Mouse (Mus musculus) megakaryocyte, embryonic 14.5 days (primary cell): ENCODE results near the gene Mtx2.

ENCODE experiments used
- FLI1 ChIP-seq: IDR thresholded peaks from 2 replicates; pipeline ENCODE4 v1.6.1; 2012; ENCODE audit warnings: low read length, inconsistent platforms, mixed read lengths
- GATA1 ChIP-seq: IDR thresholded peaks from 3 replicates; pipeline ENCODE4 v1.6.1; 2012; ENCODE audit warnings: mixed read lengths, low read length, inconsistent platforms, borderline replicate concordance

DNA sequence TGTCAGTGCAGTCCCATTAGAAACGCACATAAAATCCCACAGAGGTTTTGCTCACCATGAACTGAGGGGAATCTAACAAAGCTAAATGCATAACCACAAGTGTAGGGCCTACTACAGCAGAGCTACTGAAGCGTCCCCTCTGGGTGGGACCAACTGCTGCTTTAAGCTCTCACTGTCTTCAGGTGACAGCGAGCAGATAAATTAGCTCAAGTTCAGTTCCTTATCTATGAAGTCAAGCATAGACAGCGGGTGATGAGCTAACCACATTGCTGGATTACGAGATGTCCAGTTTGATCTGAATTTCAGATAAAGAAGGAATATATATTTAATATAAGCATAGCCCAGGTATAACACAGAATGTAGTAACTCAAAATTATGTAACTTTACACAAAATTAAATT is 66.3 kb downstream of the Mtx2 start:
- TF ChIP-seq FLI1 (no peak), GATA1 (no peak)
